Mouse (Mus musculus): ENCODE data around the gene Crnkl1. TPM values are rescaled to one million over a fixed set of nuclear protein-coding genes. Genes with fewer than 3 reads are reported as not detected.
A peak's percentile ranks its signal among the peaks of the same experiment; 100 is the strongest.
"Not testable (repeated sequence)": the region's sequence is repeated elsewhere in the genome, so short reads cannot be mapped to it uniquely, and the experiment has no call there.

Crnkl1 gene
- polyA plus RNA-seq, 1 experiment from 2014 or later, result 31.9 TPM

GRCm38 (mm10) chr2:145903061-145903901 lies 31.5 kb downstream of the Crnkl1 start:
- under 1% methylated on average over 65 of the region's 68 CpGs for WGBS
- Histone ChIP-seq H3K4me3 (ENCODE audit: low read length) (peak overlapping the region; percentile 92), H3K36me3 (ENCODE audit: control insufficient read depth, insufficient read depth, low read length) (peaks cover 3% of the 10 kb centered on the region; the same call in 1 of the 2 replicates), H3K4me2 (replicated peaks; ENCODE audit: low read depth, low read length) (peak overlapping the region; percentile 83), H3K4me1 (ENCODE audit: control insufficient read depth, insufficient read depth, low read length) (peaks cover 8% of the 10 kb centered on the region; the same call in 1 of the 2 replicates), H3K27ac (ENCODE audit: low read depth, low read length) (peak overlapping the region; percentile 95), H3K9me3 (ENCODE audit: control insufficient read depth, low read length) (no peaks in the 10 kb centered on the region), H3K27me3 (ENCODE audit: control insufficient read depth, insufficient read depth, low read length) (no peaks in the 10 kb centered on the region), H3K9ac (ENCODE audit: low read depth, low read length) (peak overlapping the region; percentile 94)
- peak; percentile 97 for ATAC-seq (ENCODE audit: low FRiP score, low TSS enrichment)

- Histone ChIP-seq H3K4me3 (ENCODE audit: low read length) (peak within 1 kb of the TSS; percentile 92), H3K9ac (ENCODE audit: low read depth, low read length) (0 out of 2 replicates have a peak within 1 kb of the TSS, but pooled peaks have one; percentile 94), H3K36me3 (ENCODE audit: control insufficient read depth, insufficient read depth, low read length) (peaks cover 3% of the 10 kb centered on the region; the same call in 1 of the 2 replicates), H3K4me1 (ENCODE audit: control insufficient read depth, insufficient read depth, low read length) (peaks cover 8% of the 10 kb centered on the region; the same call in 1 of the 2 replicates), H3K27ac (ENCODE audit: low read depth, low read length) (no peak within 1 kb of the TSS), H3K9me3 (ENCODE audit: control insufficient read depth, low read length) (no peaks in the 10 kb centered on the region), H3K27me3 (ENCODE audit: control insufficient read depth, insufficient read depth, low read length) (no peaks in the 10 kb centered on the region), H3K4me2 (replicated peaks; ENCODE audit: low read depth, low read length) (peak within 1 kb of the TSS; percentile 34)
- ATAC-seq (ENCODE audit: low FRiP score, low TSS enrichment), result no peak
- 89% methylated on average over 6 of the region's 6 CpGs for WGBS
Measured at GRCm38 (mm10) chr2:145901861-145902260, 33.0 kb downstream of the Crnkl1 start, which contains the start of gene Naa20. Naa20 (plus strand) TSS chr2:145902099.

- H3K9ac ChIP-seq (ENCODE audit: low read depth, low read length); ATAC-seq (ENCODE audit: low FRiP score, low TSS enrichment); H3K27ac ChIP-seq (ENCODE audit: low read depth, low read length); H3K4me2 ChIP-seq (replicated peaks; ENCODE audit: low read depth, low read length); H3K9me3 ChIP-seq (ENCODE audit: control insufficient read depth, low read length); H3K4me1 ChIP-seq (ENCODE audit: control insufficient read depth, insufficient read depth, low read length); H3K4me3 ChIP-seq (ENCODE audit: low read length); H3K27me3 ChIP-seq (ENCODE audit: control insufficient read depth, insufficient read depth, low read length); H3K36me3 ChIP-seq (ENCODE audit: control insufficient read depth, insufficient read depth, low read length): not testable (repeated sequence)
- 72% methylated on average over 8 of the region's 8 CpGs for WGBS
Measured at GRCm38 (mm10) chr2:145900318-145900717, 34.5 kb downstream of the Crnkl1 start.

GRCm38 (mm10) chr2:145898106-145898505 lies 36.7 kb downstream of the Crnkl1 start:
- no peaks in the 10 kb centered on the region for H3K36me3 ChIP-seq (ENCODE audit: control insufficient read depth, insufficient read depth, low read length)
- no peaks in the 10 kb centered on the region for H3K27me3 ChIP-seq (ENCODE audit: control insufficient read depth, insufficient read depth, low read length)
- no peak overlapping the region for H3K4me3 ChIP-seq (ENCODE audit: low read length)
- H3K27ac ChIP-seq (ENCODE audit: low read depth, low read length), result no peak overlapping the region
- H3K9ac ChIP-seq (ENCODE audit: low read depth, low read length), result no peak overlapping the region
- no peaks in the 10 kb centered on the region for H3K4me1 ChIP-seq (ENCODE audit: control insufficient read depth, insufficient read depth, low read length)
- no peak for ATAC-seq (ENCODE audit: low FRiP score, low TSS enrichment)
- 70% methylated on average over 9 of the region's 9 CpGs for WGBS
- no peaks in the 10 kb centered on the region for H3K9me3 ChIP-seq (ENCODE audit: control insufficient read depth, low read length)
- no peak overlapping the region for H3K4me2 ChIP-seq (replicated peaks; ENCODE audit: low read depth, low read length)

GRCm38 (mm10) chr2:145893756-145894155 lies 41.1 kb downstream of the Crnkl1 start:
- Histone ChIP-seq H3K27me3 (ENCODE audit: control insufficient read depth, insufficient read depth, low read length) (no peaks in the 10 kb centered on the region), H3K36me3 (ENCODE audit: control insufficient read depth, insufficient read depth, low read length) (no peaks in the 10 kb centered on the region), H3K9ac (ENCODE audit: low read depth, low read length) (no peak overlapping the region), H3K9me3 (ENCODE audit: control insufficient read depth, low read length) (no peaks in the 10 kb centered on the region), H3K4me1 (ENCODE audit: control insufficient read depth, insufficient read depth, low read length) (no peaks in the 10 kb centered on the region), H3K27ac (ENCODE audit: low read depth, low read length) (no peak overlapping the region), H3K4me2 (replicated peaks; ENCODE audit: low read depth, low read length) (no peak overlapping the region), H3K4me3 (ENCODE audit: low read length) (no peak overlapping the region)
- over 99% methylated on average over 6 of the region's 6 CpGs for WGBS
- ATAC-seq (ENCODE audit: low FRiP score, low TSS enrichment), result no peak

- Histone ChIP-seq H3K4me3 (ENCODE audit: low read length) (no peak overlapping the region), H3K4me1 (ENCODE audit: control insufficient read depth, insufficient read depth, low read length) (0 out of 2 replicates have a peak, but pooled peaks cover 5% of the 10 kb centered on the region), H3K27me3 (ENCODE audit: control insufficient read depth, insufficient read depth, low read length) (no peaks in the 10 kb centered on the region), H3K9me3 (ENCODE audit: control insufficient read depth, low read length) (no peaks in the 10 kb centered on the region), H3K4me2 (replicated peaks; ENCODE audit: low read depth, low read length) (no peak overlapping the region), H3K9ac (ENCODE audit: low read depth, low read length) (no peak overlapping the region), H3K27ac (ENCODE audit: low read depth, low read length) (no peak overlapping the region), H3K36me3 (ENCODE audit: control insufficient read depth, insufficient read depth, low read length) (peaks cover 6% of the 10 kb centered on the region)
- ATAC-seq (ENCODE audit: low FRiP score, low TSS enrichment), result no peak
- WGBS, result 80% methylated on average over 2 of the region's 2 CpGs
Measured at GRCm38 (mm10) chr2:145890571-145890970, 44.2 kb downstream of the Crnkl1 start.

- ATAC-seq (ENCODE audit: low FRiP score, low TSS enrichment), result no peak
- Histone ChIP-seq H3K9me3 (ENCODE audit: control insufficient read depth, low read length) (no peaks in the 10 kb centered on the region), H3K27ac (ENCODE audit: low read depth, low read length) (peak overlapping the region; percentile 25; the same call in 1 of the 2 replicates), H3K4me1 (ENCODE audit: control insufficient read depth, insufficient read depth, low read length) (peaks cover 19% of the 10 kb centered on the region), H3K4me3 (ENCODE audit: low read length) (no peak overlapping the region), H3K9ac (ENCODE audit: low read depth, low read length) (no peak overlapping the region), H3K27me3 (ENCODE audit: control insufficient read depth, insufficient read depth, low read length) (no peaks in the 10 kb centered on the region), H3K4me2 (replicated peaks; ENCODE audit: low read depth, low read length) (no peak overlapping the region), H3K36me3 (ENCODE audit: control insufficient read depth, insufficient read depth, low read length) (peaks cover 13% of the 10 kb centered on the region)
- WGBS, result 42% methylated on average over 6 of the region's 6 CpGs
Measured at GRCm38 (mm10) chr2:145888766-145889480, 45.9 kb downstream of the Crnkl1 start.

- H3K4me1 ChIP-seq (ENCODE audit: control insufficient read depth, insufficient read depth, low read length), result peaks cover 19% of the 10 kb centered on the region
- H3K9ac ChIP-seq (ENCODE audit: low read depth, low read length), result no peak overlapping the region
- peak; percentile 14; the same call in 1 of the 2 replicates for ATAC-seq (ENCODE audit: low FRiP score, low TSS enrichment)
- H3K9me3 ChIP-seq (ENCODE audit: control insufficient read depth, low read length), result no peaks in the 10 kb centered on the region
- peak overlapping the region; percentile 44; the same call in 1 of the 2 replicates for H3K27ac ChIP-seq (ENCODE audit: low read depth, low read length)
- H3K4me3 ChIP-seq (ENCODE audit: low read length), result no peak overlapping the region
- peaks cover 16% of the 10 kb centered on the region for H3K36me3 ChIP-seq (ENCODE audit: control insufficient read depth, insufficient read depth, low read length)
- WGBS, result 48% methylated on average over 14 of the region's 14 CpGs
- H3K27me3 ChIP-seq (ENCODE audit: control insufficient read depth, insufficient read depth, low read length), result no peaks in the 10 kb centered on the region
- H3K4me2 ChIP-seq (replicated peaks; ENCODE audit: low read depth, low read length), result no peak overlapping the region
Measured at GRCm38 (mm10) chr2:145887937-145888765, 46.7 kb downstream of the Crnkl1 start.

Measured in kidney, embryonic 14.5 days (tissue).